Mouse (Mus musculus) spleen, adult 2 months (tissue): ENCODE measurements around the gene Tbx15.

Experiments used
- CTCF ChIP-seq: fragments of 200-500 bp; IDR thresholded peaks from 2 replicates; pipeline ENCODE4 v1.5.1; 2011; ENCODE audit warnings: mild to moderate bottlenecking, inconsistent platforms; ENCODE audit not compliant: insufficient read depth, insufficient read length, insufficient replicate concordance; ENCODE audit errors: extremely low read depth
- POLR2A ChIP-seq: fragments of 200-500 bp; IDR thresholded peaks from 2 replicates; pipeline ENCODE4 v1.6.1; 2011; ENCODE audit warnings: low read depth, low read length, inconsistent platforms

DNA sequence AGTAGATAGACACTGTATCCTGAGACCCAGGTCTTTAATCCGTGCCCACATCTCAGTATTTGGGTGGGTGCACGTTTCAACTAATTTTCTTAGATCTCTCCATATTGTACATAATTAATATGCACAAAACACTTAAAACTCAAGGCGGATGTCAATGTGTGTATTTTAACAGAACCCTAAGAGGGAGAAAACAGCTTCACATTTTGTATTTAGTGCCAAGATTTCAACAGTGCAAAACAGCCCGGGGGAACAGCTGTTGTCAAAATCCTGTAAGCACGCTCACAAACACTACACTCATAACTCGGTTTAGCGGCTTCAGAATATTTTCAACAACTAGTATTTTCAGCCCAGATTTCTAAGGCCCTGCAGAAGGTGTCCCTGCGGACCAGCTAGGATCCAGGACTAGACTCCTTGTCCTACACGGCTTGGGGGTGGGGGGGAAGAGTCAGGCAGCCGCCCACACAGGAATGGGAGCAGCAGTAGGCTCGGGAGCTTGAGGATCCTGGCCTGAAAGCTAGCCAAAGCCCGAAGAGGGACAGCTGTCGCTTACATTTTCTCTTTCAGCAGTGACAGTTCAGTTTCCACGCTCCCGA lies 14.5 kb downstream of the Tbx15 start:
- TF ChIP-seq POLR2A (no peak), CTCF (no peak)
